Mouse (Mus musculus): ENCODE results near the gene Mrnip.
A peak's percentile ranks its signal among the peaks of the same experiment; 100 is the strongest.

Mrnip gene

DNA sequence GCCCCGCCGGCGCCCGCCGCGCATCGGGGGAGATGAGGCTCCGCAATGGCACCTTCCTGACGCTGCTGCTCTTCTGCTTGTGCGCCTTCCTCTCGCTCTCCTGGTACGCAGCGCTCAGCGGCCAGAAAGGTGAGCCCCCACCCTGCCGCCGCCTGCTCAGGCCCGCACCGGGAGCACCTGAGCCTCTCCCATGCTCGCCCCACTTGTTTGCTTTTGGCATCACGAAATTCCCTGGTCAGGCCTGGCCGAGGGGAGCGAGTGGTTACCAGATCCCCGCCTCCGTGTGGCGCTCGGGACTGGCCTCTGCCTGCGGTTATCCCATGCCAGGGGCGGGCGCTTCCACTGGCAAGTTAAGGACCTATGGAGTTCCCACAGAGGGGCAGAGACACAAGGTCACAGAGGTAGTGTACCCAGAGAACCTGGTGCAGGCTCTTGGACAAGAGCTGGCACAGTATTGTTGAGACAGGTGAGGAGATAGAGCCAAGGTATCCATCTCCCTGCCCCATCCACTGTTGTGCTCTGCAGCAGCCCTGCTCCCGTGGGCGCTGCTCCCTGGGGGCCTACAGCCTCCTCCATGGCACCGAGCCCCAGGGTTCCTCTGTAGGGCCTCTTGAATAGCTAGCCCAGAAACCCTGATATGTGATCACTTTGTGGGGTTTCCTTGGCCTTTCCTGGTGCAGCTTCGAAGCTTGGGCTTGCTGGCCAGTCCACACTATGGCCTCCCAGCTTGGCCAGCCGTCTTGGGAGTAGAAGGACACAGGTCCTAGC is 51.6 kb downstream of the Mrnip start:
- DNase-seq (ENCODE audit: low read depth, low spot score), result no peak

DNA sequence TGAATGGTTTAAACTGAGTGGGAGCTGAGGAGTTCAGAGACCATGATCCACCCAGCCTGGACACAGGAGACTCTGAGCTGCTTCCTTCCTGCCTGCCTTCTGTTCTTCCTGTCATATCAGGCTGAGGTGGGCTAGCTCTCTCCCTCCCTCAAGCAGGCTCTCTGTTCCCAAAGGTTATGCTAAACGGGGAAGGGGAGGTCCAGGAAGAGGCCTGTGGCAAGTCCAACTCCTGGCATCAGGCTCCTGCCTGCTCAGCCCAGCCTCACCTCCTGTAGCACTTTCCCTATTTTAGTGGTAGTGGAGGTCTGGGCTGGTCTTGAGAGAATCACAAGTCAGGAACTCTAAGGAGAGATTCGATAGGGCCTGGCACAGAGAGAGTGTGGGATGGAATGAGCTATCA is 52.2 kb downstream of the Mrnip start:
- no peak for DNase-seq (ENCODE audit: low read depth, low spot score)

DNA sequence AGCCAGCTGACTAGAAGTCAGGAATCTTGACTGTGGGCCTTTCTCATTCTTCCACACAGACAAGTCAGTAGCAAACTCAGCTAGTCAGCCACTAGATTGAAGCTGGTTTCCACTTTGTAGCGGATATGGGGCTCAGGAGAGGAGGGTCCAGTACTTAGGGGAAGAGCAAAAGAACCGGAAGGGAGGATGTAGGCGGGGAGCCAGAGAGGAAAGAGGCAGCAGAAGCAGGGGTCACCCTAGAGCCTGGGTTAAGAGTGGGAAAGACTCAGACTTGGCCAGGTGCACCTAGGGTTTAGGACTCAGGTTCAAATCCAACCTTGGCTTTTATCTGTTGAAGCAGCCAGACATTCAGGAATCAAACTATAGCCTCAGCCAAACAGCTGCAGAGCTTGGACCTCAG is 53.0 kb downstream of the Mrnip start:
- DNase-seq (ENCODE audit: low read depth, low spot score), result no peak

DNA sequence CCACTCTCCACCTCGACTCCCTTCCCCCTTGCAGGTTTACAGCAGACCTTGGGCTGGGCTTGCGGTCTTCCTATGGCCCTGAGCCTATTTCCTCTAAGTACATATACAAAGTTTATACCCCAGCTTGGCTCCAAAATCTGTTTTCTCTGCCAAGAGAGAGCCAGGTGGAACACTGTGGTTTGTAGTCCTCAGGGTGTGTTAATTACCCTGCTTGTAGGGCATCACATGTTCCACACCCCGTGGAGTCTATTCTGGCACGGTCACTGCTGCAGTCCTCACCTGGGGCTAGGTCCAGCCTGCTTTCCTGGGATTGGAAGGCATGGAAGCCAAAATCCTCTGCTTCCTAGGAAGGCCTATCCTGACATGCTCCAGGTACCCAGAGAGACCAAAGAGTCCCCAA is 53.5 kb downstream of the Mrnip start:
- no peak for DNase-seq (ENCODE audit: low read depth, low spot score)

DNA sequence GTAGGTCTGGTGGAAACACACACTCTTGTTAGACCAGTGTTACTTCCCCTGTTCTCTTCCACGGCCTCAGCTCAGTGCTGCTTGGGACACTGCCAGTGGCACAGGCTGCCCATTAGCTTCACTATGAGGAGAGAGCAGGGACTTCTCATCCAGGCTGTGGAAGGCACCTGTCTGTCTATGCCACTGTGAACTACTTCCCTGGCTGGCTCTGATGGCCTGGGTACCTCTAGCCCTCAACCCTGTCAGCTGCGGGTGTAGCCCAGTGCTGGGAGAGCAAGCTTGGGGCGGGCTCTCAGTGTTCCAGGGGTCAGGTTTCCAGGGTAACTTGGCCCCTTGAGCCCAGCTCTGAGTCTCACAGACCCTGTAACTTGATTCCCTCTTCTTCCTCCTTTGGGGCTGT is 54.5 kb downstream of the Mrnip start:
- no peak for DNase-seq (ENCODE audit: low read depth, low spot score)

DNA sequence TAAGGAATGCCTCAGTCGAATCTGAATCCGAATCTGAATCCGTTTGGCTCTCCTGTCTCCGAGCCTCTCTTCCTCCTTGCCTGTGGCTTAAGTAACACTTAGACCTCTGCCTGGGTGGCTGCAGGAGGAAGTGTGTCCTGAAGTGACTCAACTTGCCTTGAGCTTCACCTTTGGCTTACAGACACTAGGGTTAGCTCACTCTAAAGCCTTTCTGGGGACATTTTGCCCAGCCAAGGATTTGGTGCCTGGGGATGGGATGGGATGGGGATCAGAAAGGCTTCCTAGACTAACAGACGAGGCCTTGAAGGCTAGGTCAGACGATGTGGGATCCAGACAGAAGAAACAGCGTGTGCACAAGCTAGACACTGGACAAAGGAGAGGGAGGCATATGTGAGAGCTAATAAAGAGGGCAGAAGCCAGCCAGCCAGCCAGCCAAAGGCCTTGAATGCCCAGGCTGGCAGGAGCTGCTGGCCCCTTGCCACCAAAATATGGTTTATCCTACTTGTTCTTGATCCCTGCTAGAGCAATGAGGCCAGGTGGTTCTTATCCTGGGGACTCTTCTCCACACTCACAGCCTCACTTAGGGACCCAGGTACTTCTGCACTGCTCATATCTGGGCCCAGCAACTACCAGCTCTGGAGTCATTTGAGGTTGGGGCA is 55.1 kb downstream of the Mrnip start:
- no peak for DNase-seq (ENCODE audit: low read depth, low spot score)

DNA sequence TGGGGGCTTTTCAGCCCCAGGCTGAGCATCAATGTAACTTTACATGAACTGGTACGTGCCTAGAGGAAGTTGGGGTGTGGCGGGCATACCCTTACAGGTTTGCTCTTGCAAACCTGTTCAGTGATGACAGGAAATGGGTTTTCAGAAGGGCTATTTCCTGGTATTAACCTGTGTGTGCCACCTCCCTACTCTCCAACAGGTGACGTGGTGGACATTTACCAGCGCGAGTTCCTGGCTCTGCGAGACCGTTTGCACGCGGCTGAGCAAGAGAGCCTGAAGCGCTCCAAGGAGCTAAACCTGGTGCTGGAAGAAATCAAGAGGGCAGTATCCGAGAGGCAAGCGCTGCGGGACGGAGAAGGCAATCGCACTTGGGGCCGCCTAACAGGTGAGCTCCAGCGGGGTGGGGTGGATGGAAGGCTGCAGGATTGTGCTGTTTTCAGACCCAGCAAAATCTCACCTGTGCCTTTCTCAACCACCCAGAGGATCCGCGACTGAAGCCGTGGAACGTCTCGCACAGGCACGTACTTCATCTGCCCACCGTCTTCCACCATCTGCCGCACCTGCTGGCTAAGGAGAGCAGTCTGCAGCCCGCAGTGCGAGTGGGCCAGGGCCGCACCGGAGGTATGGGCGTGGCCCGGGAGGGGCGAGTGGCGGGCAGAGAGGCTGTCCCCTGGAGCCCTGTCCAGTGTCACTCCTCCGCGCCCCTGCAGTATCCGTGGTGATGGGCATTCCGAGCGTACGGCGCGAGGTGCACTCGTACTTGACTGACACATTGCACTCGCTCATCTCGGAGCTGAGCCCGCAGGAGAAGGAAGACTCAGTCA is 56.4 kb downstream of the Mrnip start:
- no peak for DNase-seq (ENCODE audit: low read depth, low spot score)

DNA sequence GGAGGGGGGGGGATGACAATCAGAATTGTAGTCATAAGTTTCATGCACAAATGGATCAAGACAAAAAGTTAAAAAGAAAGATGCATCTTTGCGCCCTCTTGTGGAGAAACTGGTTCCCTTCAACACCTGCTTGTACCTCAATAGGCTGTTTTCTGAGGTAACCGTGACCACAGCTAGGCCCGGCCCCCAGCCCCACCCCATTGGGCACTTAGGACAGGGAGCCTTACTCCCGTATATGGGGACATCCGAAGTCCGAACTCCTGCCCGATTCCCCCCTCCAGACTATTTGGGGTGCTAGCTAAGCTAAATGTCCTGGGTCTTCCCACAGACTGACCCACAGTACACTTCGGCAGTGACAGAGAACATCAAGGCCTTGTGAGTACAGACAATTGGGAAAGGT is 57.2 kb downstream of the Mrnip start:
- DNase-seq (ENCODE audit: low read depth, low spot score), result peak; percentile 73

DNA sequence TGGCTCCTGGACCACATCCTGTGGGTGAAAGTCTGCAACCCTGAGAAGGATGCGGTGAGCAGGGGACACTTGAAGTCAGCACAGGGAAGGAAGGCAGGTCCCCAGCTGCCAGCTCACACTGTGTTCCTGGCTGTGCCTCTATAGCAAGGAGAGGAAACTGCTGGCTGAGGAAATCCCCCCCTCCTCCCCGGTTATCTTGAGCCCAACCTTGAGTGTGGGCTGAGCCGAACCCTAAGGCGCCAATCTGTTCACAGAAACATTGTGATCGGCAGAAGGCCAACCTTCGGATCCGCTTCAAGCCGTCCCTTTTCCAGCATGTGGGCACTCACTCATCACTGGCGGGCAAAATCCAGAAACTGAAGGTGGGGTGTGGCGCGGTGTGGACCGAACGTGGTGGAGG is 58.8 kb downstream of the Mrnip start:
- DNase-seq (ENCODE audit: low read depth, low spot score), result no peak

DNA sequence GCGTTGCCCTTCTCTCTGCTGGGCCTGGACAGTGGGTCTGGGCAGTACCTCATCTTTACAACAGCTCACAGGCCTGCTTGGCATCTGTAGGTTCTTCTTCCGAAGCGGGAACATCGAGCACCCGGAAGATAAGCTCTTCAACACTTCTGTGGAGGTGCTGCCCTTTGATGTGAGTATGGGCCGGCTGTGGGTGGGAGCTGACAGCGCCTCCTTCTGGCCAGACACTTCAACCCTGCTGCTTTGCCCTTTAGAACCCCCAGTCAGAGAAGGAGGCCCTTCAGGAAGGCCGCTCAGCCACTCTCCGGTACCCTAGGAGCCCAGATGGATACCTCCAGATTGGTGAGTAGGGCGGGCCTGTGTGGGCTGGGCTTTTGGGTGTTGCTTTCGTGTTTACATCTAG is 59.7 kb downstream of the Mrnip start:
- DNase-seq (ENCODE audit: low read depth, low spot score), result no peak

DNA sequence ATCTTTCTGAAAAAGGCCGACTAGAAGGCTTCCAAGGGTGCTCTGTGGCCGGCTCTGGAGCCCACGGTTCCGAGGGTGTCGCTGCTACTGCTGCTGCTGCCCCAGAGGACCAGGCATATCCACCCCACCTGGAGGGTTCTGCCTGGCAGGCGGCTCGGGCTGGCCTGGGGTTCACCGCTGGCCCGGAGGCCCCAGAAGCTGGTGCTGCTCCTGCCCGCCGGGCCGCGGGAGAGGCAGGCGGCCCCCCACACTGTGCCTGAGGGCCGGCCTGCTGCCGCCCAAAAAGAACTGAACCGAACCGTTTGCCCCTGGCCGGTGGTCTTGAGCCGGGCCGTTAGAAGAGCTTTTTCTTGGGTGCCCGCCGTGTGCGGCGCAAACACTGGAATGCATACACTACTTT is 60.4 kb downstream of the Mrnip start:
- no peak for DNase-seq (ENCODE audit: low read depth, low spot score)

DNA sequence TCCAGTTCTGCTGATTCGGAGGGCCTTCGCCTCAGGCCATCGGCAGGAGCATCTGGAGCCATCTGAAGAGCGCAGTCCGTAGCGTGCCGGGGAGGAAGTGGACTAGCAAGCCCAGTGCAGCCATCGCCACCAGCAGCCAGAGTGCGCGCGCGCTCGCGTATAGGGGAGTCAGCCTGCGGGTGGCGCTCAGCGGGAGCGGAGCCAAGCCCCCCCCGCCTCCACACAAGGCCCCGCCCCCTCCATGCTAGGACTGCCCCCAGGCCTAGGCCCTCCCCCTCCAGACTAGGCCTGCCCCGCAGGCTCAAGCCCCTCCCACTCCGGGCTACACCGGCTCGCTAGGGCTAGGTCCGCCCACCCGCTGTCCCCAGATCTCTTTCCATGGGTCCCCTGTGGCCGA is 62.3 kb downstream of the Mrnip start:
- DNase-seq (ENCODE audit: low read depth, low spot score), result peak; percentile 91

DNA sequence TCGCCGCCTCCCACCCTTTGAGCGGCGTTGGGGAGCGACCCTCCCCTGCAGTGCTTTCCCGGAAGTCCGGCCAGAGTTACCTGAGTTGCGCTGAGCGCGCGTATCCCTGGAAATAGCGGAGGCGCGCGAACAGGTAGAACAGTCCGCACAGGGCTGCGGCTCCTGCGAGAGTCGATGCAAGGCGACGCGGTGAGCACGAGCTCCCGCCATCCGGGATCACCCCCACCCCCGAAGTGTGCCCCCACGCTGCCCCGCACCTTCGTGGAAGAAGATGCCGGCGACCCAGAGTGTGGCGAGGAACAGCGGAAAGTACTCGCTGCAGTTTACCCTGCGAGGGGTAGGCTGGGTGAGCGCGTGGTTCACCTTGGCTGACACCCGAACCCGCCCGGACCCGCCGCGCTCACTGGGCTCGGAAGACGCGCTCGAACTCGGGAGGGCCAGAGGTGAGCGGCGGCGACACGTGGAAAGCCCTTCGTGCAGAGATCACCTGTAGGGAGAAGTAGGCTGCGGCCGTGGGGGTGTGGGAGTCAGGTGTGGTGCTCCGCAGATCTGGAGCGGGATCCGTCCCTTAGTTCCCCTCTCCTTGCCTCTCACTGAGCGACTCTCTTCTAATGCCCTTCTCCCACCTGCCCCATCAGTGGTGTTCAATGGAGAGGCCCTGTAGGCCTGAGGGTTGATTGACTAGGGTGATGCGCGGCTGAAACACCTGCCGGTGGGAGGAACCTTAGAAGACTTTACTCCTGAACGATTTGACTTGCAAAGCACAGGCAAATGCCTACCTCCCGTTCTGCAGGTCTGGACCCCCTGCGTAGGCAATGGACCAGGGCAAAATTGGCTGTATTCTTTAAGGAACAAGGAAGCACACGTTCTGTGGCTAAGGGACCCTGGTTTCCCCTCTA is 62.9 kb downstream of the Mrnip start:
- DNase-seq (ENCODE audit: low read depth, low spot score), result no peak

DNA sequence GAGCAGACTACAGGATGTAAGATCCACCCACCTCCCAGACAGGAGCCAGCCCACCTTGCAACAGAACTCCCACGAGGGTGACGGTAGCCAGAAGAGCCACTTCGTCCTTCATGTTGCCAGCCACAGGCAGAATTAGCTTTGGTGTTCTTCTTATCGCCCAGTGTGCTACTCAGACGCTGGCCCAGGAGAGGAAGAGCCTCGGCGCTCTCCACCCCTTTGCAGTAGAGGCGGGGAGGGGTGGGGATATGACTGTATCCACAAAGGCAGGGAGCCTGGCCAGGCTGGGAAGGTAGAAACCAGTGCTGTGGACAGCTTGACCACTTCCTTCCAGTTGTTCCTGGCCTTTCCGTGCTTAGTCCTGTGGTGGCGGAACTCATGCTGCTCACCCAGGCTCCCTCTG is 64.1 kb downstream of the Mrnip start, which contains the start of gene Ltc4s:
Ltc4s (minus strand) TSS at position 293 of the 400 bp plus-strand sequence.
- no peak for DNase-seq (ENCODE audit: low read depth, low spot score)

DNA sequence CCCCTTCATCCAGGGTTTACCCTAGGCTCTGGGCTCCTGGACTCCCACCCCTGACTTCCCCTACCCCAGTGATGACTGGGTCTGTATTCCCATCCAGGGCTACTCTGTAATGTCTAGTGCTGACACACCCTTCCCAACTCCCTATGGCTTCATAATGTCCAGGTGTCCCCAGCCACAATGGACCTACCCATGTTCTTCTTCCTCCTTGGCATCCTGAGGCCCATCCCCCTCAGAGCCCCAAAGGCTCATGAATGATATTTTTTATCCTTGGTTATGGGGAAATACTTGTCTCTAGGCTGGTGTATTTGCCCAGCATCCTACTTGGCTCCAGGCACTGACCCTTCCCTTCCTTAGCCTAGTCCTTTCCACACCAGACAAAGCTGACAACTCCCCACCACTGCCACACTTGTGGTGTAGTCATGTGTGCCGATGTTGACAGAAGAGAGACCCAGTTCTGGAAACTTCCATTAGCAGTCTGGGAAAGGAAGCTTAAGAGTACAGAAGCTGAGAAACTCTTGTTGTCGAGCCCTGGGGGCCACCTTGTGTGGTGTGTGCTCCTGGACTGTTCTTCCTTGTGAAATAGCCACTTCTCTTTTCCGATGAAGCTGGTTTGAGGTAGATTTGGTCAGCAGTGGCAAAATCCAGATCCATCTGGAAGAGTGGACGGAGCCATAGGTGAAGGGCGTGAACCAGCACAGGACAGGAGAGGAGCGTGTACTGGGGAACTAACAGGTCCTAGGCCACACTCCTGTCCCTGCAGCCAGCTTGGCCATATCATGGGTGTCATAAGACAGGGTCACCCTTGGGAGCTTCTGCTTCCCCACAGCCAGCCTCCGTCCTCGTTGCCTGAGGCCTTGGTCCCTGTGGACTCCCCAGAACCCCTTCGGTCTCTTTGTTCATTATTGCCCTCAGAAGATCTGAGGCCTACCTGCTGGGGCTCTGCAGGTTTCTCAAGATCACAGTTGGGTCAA is 64.9 kb downstream of the Mrnip start:
- no peak for DNase-seq (ENCODE audit: low read depth, low spot score)

DNA sequence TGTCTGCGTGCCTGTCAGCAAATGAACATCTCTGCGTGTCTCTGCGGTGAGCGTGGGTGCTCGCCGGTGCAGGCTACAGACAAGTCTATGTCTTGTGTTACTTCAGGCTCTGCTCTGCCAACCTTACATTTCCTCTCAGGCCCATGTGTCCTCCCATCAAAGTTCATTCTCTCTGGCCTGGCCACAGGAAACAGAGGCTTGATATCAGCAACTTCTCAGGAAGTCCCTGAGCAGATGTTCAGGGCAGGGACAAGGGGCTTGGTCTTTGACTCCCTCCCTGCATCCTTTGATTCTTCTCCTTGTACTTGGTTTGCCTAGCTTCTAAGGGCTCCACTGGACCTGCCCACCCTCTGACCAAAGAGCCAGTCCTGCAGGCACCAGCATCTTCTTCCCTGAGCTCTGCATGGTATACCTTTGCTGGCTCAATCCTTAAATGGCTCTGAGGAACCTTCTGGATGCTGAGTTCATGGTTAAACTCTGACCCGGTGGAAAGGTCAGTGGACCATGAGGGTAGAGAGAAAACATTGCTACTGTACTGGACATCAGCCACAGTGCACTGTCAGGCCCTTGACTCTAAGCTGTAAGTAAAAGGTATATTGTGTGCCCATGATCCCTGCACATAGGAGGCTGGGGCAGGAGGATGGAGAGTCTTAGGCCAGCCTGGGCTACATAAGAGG is 66.1 kb downstream of the Mrnip start:
- DNase-seq (ENCODE audit: low read depth, low spot score), result no peak

DNA sequence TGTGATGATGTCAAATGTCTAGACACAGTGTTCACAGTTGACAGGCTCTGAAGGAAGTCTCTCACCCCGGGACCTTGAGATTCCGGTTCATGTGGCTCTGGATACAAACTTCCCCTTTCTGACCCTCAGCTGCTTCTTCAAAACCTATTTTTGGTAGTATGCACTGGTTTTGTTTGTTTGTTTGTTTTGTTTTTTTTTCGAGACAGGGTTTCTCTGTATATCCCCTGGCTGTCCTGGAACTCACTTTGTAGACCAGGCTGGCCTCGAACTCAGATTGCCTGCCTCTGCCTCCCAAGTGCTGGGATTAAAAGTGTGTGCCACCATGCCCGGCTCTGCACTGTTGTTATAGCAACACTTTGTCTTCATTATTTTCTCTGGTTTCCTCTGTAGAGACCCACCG is 69.7 kb downstream of the Mrnip start:
- DNase-seq (ENCODE audit: low read depth, low spot score), result no peak

DNA sequence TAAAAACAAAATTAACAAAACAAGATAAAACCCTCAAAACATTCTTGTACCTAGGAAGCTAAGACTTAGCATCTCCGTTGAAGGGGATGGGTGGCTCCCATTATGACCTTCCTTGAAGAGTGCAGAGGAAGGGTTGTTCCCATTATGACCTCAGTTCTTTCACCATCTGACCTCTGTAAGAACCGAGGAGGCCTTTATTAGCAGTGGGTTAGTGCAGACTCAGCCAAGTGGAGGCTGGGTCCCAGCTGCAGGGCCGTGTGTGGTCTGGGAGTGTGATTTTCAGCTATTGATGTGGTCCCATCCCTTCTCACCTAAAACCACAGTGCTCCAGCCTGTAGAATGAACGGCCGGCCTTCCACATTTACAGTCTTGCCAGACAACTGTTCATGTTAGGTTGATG is 71.0 kb downstream of the Mrnip start:
- no peak for DNase-seq (ENCODE audit: low read depth, low spot score)

DNA sequence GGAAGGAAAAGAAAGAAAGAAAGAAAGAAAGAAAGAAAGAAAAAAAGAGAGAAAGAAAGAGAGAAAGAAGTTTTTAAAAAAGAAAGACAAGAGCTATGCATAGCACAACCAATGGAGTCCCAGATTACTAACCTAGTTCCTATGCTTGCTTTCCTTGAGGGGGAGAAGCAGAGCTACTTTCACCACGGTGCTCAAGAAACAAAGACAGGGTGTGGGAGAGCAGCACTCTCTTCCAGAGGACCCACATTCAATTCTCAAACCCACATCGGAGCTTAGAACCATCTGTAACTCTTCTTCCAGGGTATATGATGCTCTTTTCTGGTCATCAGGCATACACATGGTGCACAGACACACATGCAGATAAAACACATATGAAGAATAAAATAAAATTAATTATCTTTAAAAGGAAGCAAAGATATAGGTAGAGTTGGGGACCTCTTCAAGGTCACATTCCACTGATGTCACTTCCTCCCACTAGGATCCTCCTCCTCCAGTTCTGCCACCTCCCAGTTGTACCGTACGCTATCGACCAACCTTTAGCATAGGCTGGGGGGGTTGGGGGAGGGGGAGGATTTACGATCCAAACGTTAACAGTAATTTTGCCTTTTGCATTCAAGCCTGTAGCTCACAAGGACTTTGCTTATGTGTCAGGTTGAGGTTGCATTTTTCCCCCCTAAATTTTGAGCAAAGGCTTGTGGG is 74.4 kb downstream of the Mrnip start:
- DNase-seq (ENCODE audit: low read depth, low spot score), result no peak
